ENCODE assay signal across 8 mouse cellular contexts in genomic region chr13:109684985-109685295, GRCm38 (mm10).
DNase-seq lines count a peak whose midpoint lies in the region; ATAC-seq and TF ChIP-seq lines count a peak whose summit lies in the region.

No protein-coding gene starts in this region.

- no peak for DNase-seq in heart, adult 2 months
- DNase-seq in heart, postnatal 25 days (ENCODE audit: low spot score), result no peak
- no peak for DNase-seq in adrenal gland, postnatal 25 days
- DNase-seq in yolk sac, embryonic 10.5 days (ENCODE audit: low spot score), result no peak
- DNase-seq in embryo, embryonic 10.5 days (ENCODE audit: low spot score), result no peak

- H3K4me3 ChIP-seq in heart, adult 2 months, result peak overlapping the region; percentile 72
- H3K4me3 ChIP-seq in E14TG2a.4 (replicated peaks; ENCODE audit: low read length), result peak overlapping the region; percentile 84
- H3K4me3 ChIP-seq in forebrain, embryonic 16.5 days (replicated peaks; ENCODE audit: low read length), result no peak overlapping the region
- peak overlapping the region; percentile 76 for H3K4me3 ChIP-seq in liver, embryonic 16.5 days (ENCODE audit: low read depth, low read length)

- H3K36me3 ChIP-seq in heart, adult 2 months (ENCODE audit: control insufficient read depth, insufficient read depth, low read length), result peaks cover 3% of the 10 kb centered on the region; the same call in 1 of the 2 replicates
- no peaks in the 10 kb centered on the region for H3K36me3 ChIP-seq in E14TG2a.4 (ENCODE audit: insufficient read depth, low read length)
- H3K36me3 ChIP-seq in forebrain, embryonic 16.5 days (ENCODE audit: control insufficient read depth, insufficient read depth), result no peaks in the 10 kb centered on the region
- H3K36me3 ChIP-seq in liver, embryonic 16.5 days (ENCODE audit: control insufficient read depth, insufficient read depth), result no peaks in the 10 kb centered on the region

- H3K27ac ChIP-seq in heart, adult 2 months, result peak overlapping the region; percentile 70; the same call in 1 of the 2 replicates
- no peak overlapping the region for H3K27ac ChIP-seq in forebrain, embryonic 16.5 days (ENCODE audit: low read length)
- H3K27ac ChIP-seq in liver, embryonic 16.5 days (ENCODE audit: low read length), result peak overlapping the region; percentile 94

- no peak for TF ChIP-seq CTCF in heart, adult 2 months (IDR thresholded peaks at IDR 0.05)
- TF ChIP-seq CTCF in E14TG2a.4 (conservative IDR thresholded peaks at IDR 0.05; ENCODE audit: low read length), result no peak

- ATAC-seq in forebrain, embryonic 16.5 days, result no peak
- no peak for ATAC-seq in liver, embryonic 16.5 days (ENCODE audit: low read depth)

- TF ChIP-seq POLR2A in heart, adult 2 months (IDR thresholded peaks at IDR 0.05; ENCODE audit: insufficient read depth, low read depth, low read length), result no peak

- intact Hi-C loops in heart, adult 2 months (cut with DNase I), result loop anchor here (5.0 kb wide), 1 partner anchor 68 kb away; no protein-coding TSS in a partner anchor
- intact Hi-C loops in heart, postnatal 25 days (cut with DNase I), result loop anchor here (5.0 kb wide), 1 partner anchor 63 kb away; no protein-coding TSS in a partner anchor

- H3K9ac ChIP-seq in heart, adult 2 months (ENCODE audit: low read depth, low read length), result no peak overlapping the region
- no peak overlapping the region; the same call in 1 of the 2 replicates for H3K9ac ChIP-seq in forebrain, embryonic 16.5 days (replicated peaks; ENCODE audit: low read depth, low read length)
- H3K9ac ChIP-seq in liver, embryonic 16.5 days (ENCODE audit: low read depth, low read length), result peak overlapping the region; percentile 85

- WGBS in heart, adult 2 months, result 41% methylated on average over 3 of the region's 3 CpGs
- WGBS in forebrain, embryonic 16.5 days, result 7% methylated on average over 3 of the region's 3 CpGs
- WGBS in liver, embryonic 16.5 days (ENCODE audit: insufficient replicate concordance), result 20% methylated on average over 3 of the region's 3 CpGs

- H3K9me3 ChIP-seq in E14TG2a.4 (ENCODE audit: low read length), result no peaks in the 10 kb centered on the region
- H3K9me3 ChIP-seq in forebrain, embryonic 16.5 days (ENCODE audit: control insufficient read depth, low read length), result no peaks in the 10 kb centered on the region
- no peaks in the 10 kb centered on the region for H3K9me3 ChIP-seq in liver, embryonic 16.5 days (replicated peaks; ENCODE audit: control insufficient read depth, low read length)

- TF ChIP-seq EP300 in heart, adult 2 months (IDR thresholded peaks at IDR 0.05; ENCODE audit: insufficient read depth, low read depth, low read length), result no peak

- no peaks in the 10 kb centered on the region for H3K27me3 ChIP-seq in heart, adult 2 months (ENCODE audit: control insufficient read depth, insufficient read depth, low read length)
- no peaks in the 10 kb centered on the region for H3K27me3 ChIP-seq in E14TG2a.4 (ENCODE audit: insufficient read depth, low read length)
- no peaks in the 10 kb centered on the region for H3K27me3 ChIP-seq in forebrain, embryonic 16.5 days (replicated peaks; ENCODE audit: control insufficient read depth, insufficient read depth, low read length)
- no peaks in the 10 kb centered on the region for H3K27me3 ChIP-seq in liver, embryonic 16.5 days (ENCODE audit: control insufficient read depth, insufficient read depth, low read depth, low read length)

- no peaks in the 10 kb centered on the region; the same call in none of the 2 replicates for H3K4me1 ChIP-seq in heart, adult 2 months (ENCODE audit: control insufficient read depth, insufficient read depth, low read length)
- peaks cover 52% of the 10 kb centered on the region for H3K4me1 ChIP-seq in E14TG2a.4 (replicated peaks; ENCODE audit: low read depth, low read length)
- H3K4me1 ChIP-seq in forebrain, embryonic 16.5 days (replicated peaks; ENCODE audit: control insufficient read depth, insufficient read depth, low read length), result peaks cover 11% of the 10 kb centered on the region
- peaks cover 43% of the 10 kb centered on the region for H3K4me1 ChIP-seq in liver, embryonic 16.5 days (ENCODE audit: control insufficient read depth, low read depth, low read length)

- no peaks in the 10 kb centered on the region for H3K79me2 ChIP-seq in heart, adult 2 months (replicated peaks; ENCODE audit: control insufficient read depth, insufficient read depth, low read length)

- H3K4me2 ChIP-seq in forebrain, embryonic 16.5 days (ENCODE audit: low read length), result peak overlapping the region; percentile 74
- peak overlapping the region; percentile 58 for H3K4me2 ChIP-seq in liver, embryonic 16.5 days (ENCODE audit: low read depth, low read length)
